Mouse (Mus musculus): ENCODE measurements around the gene Mtf1. TPM values are rescaled to one million over a fixed set of nuclear protein-coding genes. Genes with fewer than 3 reads are reported as not detected.

The Mtf1 gene
- polyA plus RNA-seq (2015; fragmentation: Nextera tagmentation; extraction: Ambion mirVana), result 8.5 and 11.1 TPM in 2 replicates

- peak within 1 kb of the TSS; percentile 98 for H3K27ac ChIP-seq (ENCODE audit: low read length)
- H3K27me3 ChIP-seq (replicated peaks; ENCODE audit: control insufficient read depth, insufficient read depth, low read length), result no peaks in the 10 kb centered on the region
- H3K36me3 ChIP-seq (ENCODE audit: control insufficient read depth, insufficient read depth, low read length), result no peaks in the 10 kb centered on the region
- peak within 1 kb of the TSS; percentile 91 for H3K9ac ChIP-seq (ENCODE audit: low read depth, low read length)
- no peaks in the 10 kb centered on the region for H3K9me3 ChIP-seq (ENCODE audit: control insufficient read depth, low read length)
- peaks cover 10% of the 10 kb centered on the region for H3K4me1 ChIP-seq (ENCODE audit: control insufficient read depth, insufficient read depth, low read length)
- WGBS, result 3% methylated on average over 21 of the region's 21 CpGs
- peak within 1 kb of the TSS; percentile 83 for H3K4me3 ChIP-seq (ENCODE audit: low read length)
- peak; percentile 89 for ATAC-seq
- H3K4me2 ChIP-seq (ENCODE audit: low read depth, low read length), result peak within 1 kb of the TSS; percentile 84
Measured at GRCm38 (mm10) chr4:124801552-124802308, at the start of gene Mtf1. Gene Mtf1 (plus strand): TSS chr4:124802104.

DNA sequence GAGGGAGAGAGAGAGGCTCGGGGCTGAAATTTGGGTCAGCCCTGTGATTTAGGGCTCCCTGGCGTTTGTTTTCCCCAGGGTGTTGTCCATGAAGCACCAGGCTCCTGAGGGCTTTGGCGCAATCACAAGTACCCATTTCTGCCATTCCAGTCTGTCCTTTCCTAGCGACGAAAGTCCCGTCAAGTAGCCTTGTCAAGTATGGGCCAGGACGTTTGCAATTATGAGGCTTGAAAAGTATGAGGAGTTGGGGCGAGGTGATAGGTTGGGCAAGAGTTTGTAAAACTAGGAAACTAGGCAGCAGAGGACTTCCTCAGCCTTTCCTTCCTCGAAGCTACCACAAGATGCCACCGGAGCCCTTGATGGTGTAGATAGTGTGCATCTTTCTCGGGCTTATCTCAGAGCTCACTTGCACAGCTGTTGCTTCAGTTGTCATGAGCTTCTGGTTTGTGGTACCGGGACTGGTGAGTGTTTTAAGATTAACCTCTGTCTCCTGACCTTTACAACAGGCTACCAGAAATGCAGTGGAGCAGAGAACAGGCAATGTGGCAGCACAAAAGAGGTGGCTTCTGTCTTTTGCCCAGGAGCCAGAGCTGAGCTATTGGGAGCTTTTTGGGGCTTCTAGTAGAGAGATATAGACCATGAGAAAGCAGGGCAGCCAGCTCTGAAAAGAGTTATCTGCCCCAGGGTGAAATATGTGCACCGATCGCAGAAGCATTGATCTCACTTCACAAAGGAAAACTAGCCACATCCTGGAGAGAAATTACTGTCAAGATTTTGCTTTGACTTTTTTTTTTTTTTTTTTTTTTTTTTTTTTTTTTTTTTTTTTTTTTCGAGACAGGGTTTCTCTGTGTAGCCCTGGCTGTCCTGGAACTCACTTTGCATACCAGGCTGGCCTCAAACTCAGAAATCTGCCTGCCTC lies 49.4 kb upstream of the Mtf1 start:
- peak overlapping the region; percentile 84 for H3K4me3 ChIP-seq (ENCODE audit: low read length)
- no peak for ATAC-seq

DNA sequence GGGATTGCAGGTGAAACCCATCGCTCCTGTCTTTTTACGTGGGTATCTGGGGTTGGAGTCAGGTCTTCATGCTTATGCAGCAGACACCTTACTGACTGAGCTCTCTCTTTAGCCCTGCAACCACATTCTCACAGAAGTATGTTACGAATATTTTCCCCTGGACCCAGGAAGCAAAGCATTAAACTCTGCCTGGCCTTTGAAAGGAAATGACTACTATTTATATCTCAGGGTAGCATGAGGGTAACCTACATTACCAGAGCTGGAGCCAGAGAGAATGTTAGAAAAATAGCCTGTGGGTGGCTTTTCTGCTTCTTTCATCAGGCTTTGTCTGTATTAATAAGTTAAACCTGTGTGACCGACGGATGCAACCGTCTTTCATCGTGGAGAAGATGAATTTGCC lies 46.4 kb upstream of the Mtf1 start:
- Histone ChIP-seq H3K36me3 (ENCODE audit: control insufficient read depth, insufficient read depth, low read length) (no peaks in the 10 kb centered on the region), H3K4me3 (ENCODE audit: low read length) (no peak overlapping the region), H3K27ac (ENCODE audit: low read length) (peak overlapping the region; percentile 29), H3K4me2 (ENCODE audit: low read depth, low read length) (no peak overlapping the region), H3K9me3 (ENCODE audit: control insufficient read depth, low read length) (no peaks in the 10 kb centered on the region), H3K4me1 (ENCODE audit: control insufficient read depth, insufficient read depth, low read length) (peaks cover 28% of the 10 kb centered on the region), H3K9ac (ENCODE audit: low read depth, low read length) (no peak overlapping the region), H3K27me3 (replicated peaks; ENCODE audit: control insufficient read depth, insufficient read depth, low read length) (no peaks in the 10 kb centered on the region)
- WGBS, result 43% methylated on average over 7 of the region's 7 CpGs
- ATAC-seq, result no peak

More for the DNA sequence above, 49.4 kb upstream of the Mtf1 start:
- Histone ChIP-seq H3K9me3 (ENCODE audit: control insufficient read depth, low read length) (no peaks in the 10 kb centered on the region), H3K4me1 (ENCODE audit: control insufficient read depth, insufficient read depth, low read length) (peaks cover 20% of the 10 kb centered on the region), H3K4me2 (ENCODE audit: low read depth, low read length) (peak overlapping the region; percentile 93), H3K27ac (ENCODE audit: low read length) (no peak overlapping the region), H3K36me3 (ENCODE audit: control insufficient read depth, insufficient read depth, low read length) (no peaks in the 10 kb centered on the region), H3K27me3 (replicated peaks; ENCODE audit: control insufficient read depth, insufficient read depth, low read length) (no peaks in the 10 kb centered on the region), H3K9ac (ENCODE audit: low read depth, low read length) (peak overlapping the region; percentile 76)
- 23% methylated on average over 15 of the region's 15 CpGs for WGBS

DNA sequence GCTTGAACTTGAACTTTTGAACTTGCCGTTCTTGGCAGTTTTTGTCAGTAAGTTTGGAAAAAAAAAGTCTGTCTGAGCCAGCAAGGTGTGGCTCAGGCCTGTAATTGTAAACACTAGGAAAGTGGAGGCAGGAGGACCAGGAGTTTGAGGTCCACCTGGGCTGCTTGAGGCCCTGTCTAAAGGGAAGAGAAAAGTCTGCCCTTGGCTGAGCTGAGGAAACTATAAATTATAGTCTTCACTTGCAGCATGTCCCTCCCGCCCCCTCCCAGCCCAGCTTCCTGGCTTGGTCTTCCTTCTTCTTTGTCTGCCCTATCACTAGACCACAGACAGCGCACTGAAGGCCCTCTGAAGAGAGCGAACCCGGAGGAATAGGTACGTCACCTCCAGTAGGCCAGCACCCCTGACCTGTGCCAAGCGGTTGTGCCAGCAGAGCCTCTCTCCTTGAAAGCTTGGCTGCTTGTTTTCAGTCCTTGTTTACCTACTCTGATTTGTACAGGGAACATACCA lies 42.5 kb upstream of the Mtf1 start:
- no peaks in the 10 kb centered on the region for H3K9me3 ChIP-seq (ENCODE audit: control insufficient read depth, low read length)
- no peaks in the 10 kb centered on the region for H3K27me3 ChIP-seq (replicated peaks; ENCODE audit: control insufficient read depth, insufficient read depth, low read length)
- H3K27ac ChIP-seq (ENCODE audit: low read length), result peak overlapping the region; percentile 88
- H3K4me2 ChIP-seq (ENCODE audit: low read depth, low read length), result peak overlapping the region; percentile 15; the same call in 1 of the 2 replicates
- H3K36me3 ChIP-seq (ENCODE audit: control insufficient read depth, insufficient read depth, low read length), result no peaks in the 10 kb centered on the region
- ATAC-seq, result peak; percentile 86
- peaks cover 12% of the 10 kb centered on the region for H3K4me1 ChIP-seq (ENCODE audit: control insufficient read depth, insufficient read depth, low read length)
- H3K4me3 ChIP-seq (ENCODE audit: low read length), result no peak overlapping the region
- 35% methylated on average over 7 of the region's 7 CpGs for WGBS
- H3K9ac ChIP-seq (ENCODE audit: low read depth, low read length), result no peak overlapping the region

GRCm38 (mm10) chr4:124761201-124761600 lies 40.7 kb upstream of the Mtf1 start:
- H3K4me2 ChIP-seq (ENCODE audit: low read depth, low read length), result no peak overlapping the region
- no peaks in the 10 kb centered on the region for H3K36me3 ChIP-seq (ENCODE audit: control insufficient read depth, insufficient read depth, low read length)
- no peaks in the 10 kb centered on the region for H3K9me3 ChIP-seq (ENCODE audit: control insufficient read depth, low read length)
- no peaks in the 10 kb centered on the region for H3K27me3 ChIP-seq (replicated peaks; ENCODE audit: control insufficient read depth, insufficient read depth, low read length)
- 55% methylated on average over 1 of the region's 1 CpGs for WGBS
- H3K4me3 ChIP-seq (ENCODE audit: low read length), result no peak overlapping the region
- peaks cover 12% of the 10 kb centered on the region for H3K4me1 ChIP-seq (ENCODE audit: control insufficient read depth, insufficient read depth, low read length)
- no peak overlapping the region for H3K9ac ChIP-seq (ENCODE audit: low read depth, low read length)
- no peak for ATAC-seq
- H3K27ac ChIP-seq (ENCODE audit: low read length), result no peak overlapping the region

- Histone ChIP-seq H3K4me2 (ENCODE audit: low read depth, low read length) (no peak overlapping the region), H3K9me3 (ENCODE audit: control insufficient read depth, low read length) (no peaks in the 10 kb centered on the region), H3K36me3 (ENCODE audit: control insufficient read depth, insufficient read depth, low read length) (no peaks in the 10 kb centered on the region), H3K27ac (ENCODE audit: low read length) (no peak overlapping the region), H3K4me1 (ENCODE audit: control insufficient read depth, insufficient read depth, low read length) (peaks cover 12% of the 10 kb centered on the region), H3K27me3 (replicated peaks; ENCODE audit: control insufficient read depth, insufficient read depth, low read length) (no peaks in the 10 kb centered on the region), H3K9ac (ENCODE audit: low read depth, low read length) (no peak overlapping the region), H3K4me3 (ENCODE audit: low read length) (no peak overlapping the region)
- WGBS, result 85% methylated on average over 6 of the region's 6 CpGs
- ATAC-seq, result no peak
Measured at GRCm38 (mm10) chr4:124762858-124763452, 38.9 kb upstream of the Mtf1 start.

DNA sequence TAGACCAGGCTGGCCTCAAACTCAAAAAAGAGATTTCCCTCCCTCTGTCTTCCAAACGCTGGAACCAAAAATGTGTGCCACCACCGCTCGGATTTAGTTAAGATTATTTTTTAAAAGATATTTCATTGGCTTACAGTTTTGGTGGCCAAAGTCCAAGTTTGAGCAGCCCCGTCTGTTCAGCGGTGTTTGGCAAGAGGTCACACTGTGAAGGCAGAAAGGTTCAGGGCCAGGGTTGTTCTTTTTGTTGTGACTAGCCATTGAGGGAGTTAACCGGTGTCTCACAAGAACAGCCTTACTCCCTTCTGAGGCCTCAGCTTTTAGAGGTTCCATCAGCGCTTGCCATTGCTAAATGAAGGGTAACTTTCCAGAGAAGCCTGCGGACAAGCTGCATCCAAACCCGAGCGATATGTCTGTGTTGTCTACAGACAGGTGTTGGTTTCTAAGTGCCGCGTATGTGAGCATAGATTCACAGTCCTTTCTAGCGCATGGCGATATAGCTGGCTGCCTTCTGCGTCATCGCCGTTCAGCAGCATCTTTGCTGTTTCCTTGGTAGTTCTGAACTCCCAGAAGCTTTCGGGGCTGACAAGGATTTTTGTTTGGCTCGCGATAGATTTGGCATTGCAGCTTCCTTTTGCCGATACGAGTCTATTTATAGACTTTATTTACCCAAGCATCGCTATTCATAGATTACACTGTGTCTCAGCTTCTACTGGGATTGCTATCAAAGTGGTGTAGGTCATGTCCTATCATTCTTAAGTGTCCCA lies 35.9 kb upstream of the Mtf1 start:
- 80% methylated on average over 23 of the region's 23 CpGs for WGBS
- H3K9me3 ChIP-seq (ENCODE audit: control insufficient read depth, low read length), result no peaks in the 10 kb centered on the region
- no peaks in the 10 kb centered on the region for H3K36me3 ChIP-seq (ENCODE audit: control insufficient read depth, insufficient read depth, low read length)
- no peaks in the 10 kb centered on the region for H3K27me3 ChIP-seq (replicated peaks; ENCODE audit: control insufficient read depth, insufficient read depth, low read length)
- no peak overlapping the region for H3K4me2 ChIP-seq (ENCODE audit: low read depth, low read length)
- H3K9ac ChIP-seq (ENCODE audit: low read depth, low read length), result no peak overlapping the region
- ATAC-seq, result no peak
- H3K4me1 ChIP-seq (ENCODE audit: control insufficient read depth, insufficient read depth, low read length), result no peaks in the 10 kb centered on the region; the same call in 1 of the 2 replicates
- H3K4me3 ChIP-seq (ENCODE audit: low read length), result no peak overlapping the region
- H3K27ac ChIP-seq (ENCODE audit: low read length), result no peak overlapping the region

DNA sequence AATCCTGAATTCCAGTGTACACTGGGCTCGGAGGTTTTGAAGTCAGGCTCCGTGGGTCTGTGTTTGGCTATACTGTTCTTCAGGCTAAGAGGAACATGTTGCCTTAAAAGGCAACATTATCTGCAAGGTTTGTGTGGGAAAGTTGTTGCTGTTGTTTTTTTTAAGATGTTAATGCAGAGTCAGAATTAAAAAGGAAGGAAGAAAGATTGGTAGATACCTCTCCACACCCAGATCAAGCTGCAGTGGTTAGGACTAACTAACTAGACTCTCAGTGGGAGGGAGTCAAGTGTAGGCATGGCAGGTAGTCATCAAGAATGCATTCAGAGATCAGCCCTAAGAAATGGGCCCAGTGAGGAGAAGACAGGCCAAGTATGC lies 35.4 kb upstream of the Mtf1 start:
- no peak overlapping the region for H3K4me3 ChIP-seq (ENCODE audit: low read length)
- 72% methylated on average over 2 of the region's 2 CpGs for WGBS
- H3K9me3 ChIP-seq (ENCODE audit: control insufficient read depth, low read length), result no peaks in the 10 kb centered on the region
- no peak overlapping the region for H3K27ac ChIP-seq (ENCODE audit: low read length)
- H3K4me1 ChIP-seq (ENCODE audit: control insufficient read depth, insufficient read depth, low read length), result peaks cover under 1% of the 10 kb centered on the region
- H3K9ac ChIP-seq (ENCODE audit: low read depth, low read length), result peak overlapping the region; percentile 27; the same call in 1 of the 2 replicates
- H3K27me3 ChIP-seq (replicated peaks; ENCODE audit: control insufficient read depth, insufficient read depth, low read length), result no peaks in the 10 kb centered on the region
- no peak overlapping the region for H3K4me2 ChIP-seq (ENCODE audit: low read depth, low read length)
- no peaks in the 10 kb centered on the region for H3K36me3 ChIP-seq (ENCODE audit: control insufficient read depth, insufficient read depth, low read length)
- ATAC-seq, result no peak

Measured in intestine, embryonic 16.5 days (tissue).